Mouse (Mus musculus) forebrain, embryonic 16.5 days (tissue): ENCODE results near the gene Ckap4. TPM values are rescaled to one million over a fixed set of nuclear protein-coding genes. Genes with fewer than 3 reads are reported as not detected.

Experiments
- ATAC-seq: fragments of 200-750 bp; cut with Nextera tagmentation; 2 replicates; pipeline ENCODE4 v1.8.0; 2017; ENCODE audit warnings: mild to moderate bottlenecking, moderate library complexity
- H3K27ac ChIP-seq: fragments of 300-500 bp; sonication (generic); 2 replicates; pipeline ENCODE4 v1.5.1; 2014; ENCODE audit warnings: low read length, control low read depth
- H3K27me3 ChIP-seq: fragments of 300-500 bp; sonication (generic); replicated peaks from 2 replicates; pipeline ENCODE4 v1.6.1; 2014; ENCODE audit warnings: low read length; ENCODE audit not compliant: control insufficient read depth, insufficient read depth
- H3K36me3 ChIP-seq: fragments of 300-500 bp; sonication (generic); 2 replicates; pipeline ENCODE4 v1.6.1; 2014; ENCODE audit not compliant: control insufficient read depth, insufficient read depth
- H3K4me1 ChIP-seq: fragments of 300-500 bp; sonication (generic); replicated peaks from 2 replicates; pipeline ENCODE4 v1.6.1; 2014; ENCODE audit warnings: low read length; ENCODE audit not compliant: control insufficient read depth, insufficient read depth
- H3K4me2 ChIP-seq: fragments of 300-500 bp; sonication (generic); 2 replicates; pipeline ENCODE4 v1.6.1; 2014; ENCODE audit warnings: mild to moderate bottlenecking, low read length, control low read depth
- H3K4me3 ChIP-seq: fragments of 300-500 bp; sonication (generic); replicated peaks from 2 replicates; pipeline ENCODE4 v1.5.1; 2014; ENCODE audit warnings: mild to moderate bottlenecking, low read length, control low read depth
- H3K9ac ChIP-seq: fragments of 300-500 bp; sonication (generic); replicated peaks from 2 replicates; pipeline ENCODE4 v1.6.1; 2014; ENCODE audit warnings: low read depth, low read length, control low read depth
- H3K9me3 ChIP-seq: fragments of 300-500 bp; sonication (generic); 2 replicates; pipeline ENCODE4 v1.6.1; 2016; ENCODE audit warnings: low read length; ENCODE audit not compliant: control insufficient read depth
- WGBS: fragments of 180-500 bp; shearing (Covaris S2); extraction: QIAGEN DNeasy Blood & Tissue Kit; methylation state at CpG from one replicate; pipeline ENCODE4 v1.1.7; 2014; 5-methylcytosine and 5-hydroxymethylcytosine counted together
- polyA plus RNA-seq: library from polyadenylated mRNA; unstranded; fragments of >200 nt; fragmentation: Nextera tagmentation; extraction: Ambion mirVana; gene quantifications from 2 replicates; pipeline ENCODE4 v1.2.1, GENCODE M21; 2015

Gene Ckap4
- polyA plus RNA-seq, 1 experiment from 2014 or later, result 37.5 TPM

DNA sequence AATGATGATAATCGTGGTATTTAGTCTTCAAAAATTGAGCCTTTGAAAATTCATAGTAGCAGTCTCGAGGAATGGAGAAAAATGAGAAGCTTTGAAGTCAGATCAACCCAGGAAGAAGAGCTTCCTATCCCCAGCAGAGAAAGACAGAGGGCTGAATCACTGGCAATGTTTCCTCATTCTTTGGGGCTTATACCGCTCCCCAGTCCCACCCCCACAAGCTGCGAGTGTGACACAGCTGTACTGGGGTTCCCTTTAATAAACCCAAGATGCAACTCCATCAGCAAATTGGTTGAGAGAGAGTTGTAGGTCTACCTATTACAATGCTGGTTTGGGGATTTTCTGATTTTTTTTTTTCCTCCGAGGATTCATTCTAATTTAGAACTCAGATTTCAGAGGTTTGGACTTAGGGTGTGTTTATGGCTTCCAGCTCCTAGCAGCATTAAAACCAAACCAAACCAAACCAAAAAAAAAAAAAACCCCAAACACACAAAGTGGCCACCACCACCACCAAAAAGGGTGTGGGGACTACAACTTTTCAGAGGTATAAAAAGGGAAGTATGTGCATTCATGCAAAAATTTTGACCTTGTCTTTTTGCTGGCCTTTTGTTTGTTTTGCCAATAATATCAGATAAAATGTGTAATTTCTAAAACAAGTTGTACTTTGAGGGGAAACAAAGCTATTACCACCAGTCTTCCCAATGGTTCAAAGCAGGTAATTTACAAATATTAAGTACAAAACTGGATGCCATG, 40.0 kb upstream of the Ckap4 start:
- Histone ChIP-seq H3K4me2 (no peak overlapping the region), H3K36me3 (no peaks in the 10 kb centered on the region), H3K27ac (no peak overlapping the region), H3K4me1 (peaks cover 13% of the 10 kb centered on the region), H3K27me3 (0 out of 2 replicates have a peak, but pooled peaks cover 2% of the 10 kb centered on the region), H3K9me3 (no peaks in the 10 kb centered on the region), H3K4me3 (no peak overlapping the region), H3K9ac (no peak overlapping the region)
- no peak for ATAC-seq
- 71% methylated on average over 5 of the region's 5 CpGs for WGBS

GRCm38 (mm10) chr10:84571052-84571639, 37.3 kb upstream of the Ckap4 start:
- WGBS, result 90% methylated on average over 10 of the region's 10 CpGs
- no peak for ATAC-seq
- H3K4me3 ChIP-seq, result no peak overlapping the region

GRCm38 (mm10) chr10:84564427-84564826, 30.6 kb upstream of the Ckap4 start:
- Histone ChIP-seq H3K9ac (no peak overlapping the region), H3K27me3 (no peaks in the 10 kb centered on the region), H3K4me1 (no peaks in the 10 kb centered on the region), H3K9me3 (no peaks in the 10 kb centered on the region), H3K4me3 (no peak overlapping the region), H3K27ac (no peak overlapping the region), H3K4me2 (no peak overlapping the region), H3K36me3 (no peaks in the 10 kb centered on the region)
- 82% methylated on average over 8 of the region's 8 CpGs for WGBS
- ATAC-seq, result no peak

More at GRCm38 (mm10) chr10:84571052-84571639, 37.3 kb upstream of the Ckap4 start:
- H3K9ac ChIP-seq, result no peak overlapping the region
- no peak overlapping the region for H3K4me2 ChIP-seq
- no peaks in the 10 kb centered on the region for H3K36me3 ChIP-seq
- no peak overlapping the region for H3K27ac ChIP-seq
- H3K4me1 ChIP-seq, result 0 out of 2 replicates have a peak, but pooled peaks cover 3% of the 10 kb centered on the region
- no peaks in the 10 kb centered on the region for H3K27me3 ChIP-seq
- H3K9me3 ChIP-seq, result no peaks in the 10 kb centered on the region

DNA sequence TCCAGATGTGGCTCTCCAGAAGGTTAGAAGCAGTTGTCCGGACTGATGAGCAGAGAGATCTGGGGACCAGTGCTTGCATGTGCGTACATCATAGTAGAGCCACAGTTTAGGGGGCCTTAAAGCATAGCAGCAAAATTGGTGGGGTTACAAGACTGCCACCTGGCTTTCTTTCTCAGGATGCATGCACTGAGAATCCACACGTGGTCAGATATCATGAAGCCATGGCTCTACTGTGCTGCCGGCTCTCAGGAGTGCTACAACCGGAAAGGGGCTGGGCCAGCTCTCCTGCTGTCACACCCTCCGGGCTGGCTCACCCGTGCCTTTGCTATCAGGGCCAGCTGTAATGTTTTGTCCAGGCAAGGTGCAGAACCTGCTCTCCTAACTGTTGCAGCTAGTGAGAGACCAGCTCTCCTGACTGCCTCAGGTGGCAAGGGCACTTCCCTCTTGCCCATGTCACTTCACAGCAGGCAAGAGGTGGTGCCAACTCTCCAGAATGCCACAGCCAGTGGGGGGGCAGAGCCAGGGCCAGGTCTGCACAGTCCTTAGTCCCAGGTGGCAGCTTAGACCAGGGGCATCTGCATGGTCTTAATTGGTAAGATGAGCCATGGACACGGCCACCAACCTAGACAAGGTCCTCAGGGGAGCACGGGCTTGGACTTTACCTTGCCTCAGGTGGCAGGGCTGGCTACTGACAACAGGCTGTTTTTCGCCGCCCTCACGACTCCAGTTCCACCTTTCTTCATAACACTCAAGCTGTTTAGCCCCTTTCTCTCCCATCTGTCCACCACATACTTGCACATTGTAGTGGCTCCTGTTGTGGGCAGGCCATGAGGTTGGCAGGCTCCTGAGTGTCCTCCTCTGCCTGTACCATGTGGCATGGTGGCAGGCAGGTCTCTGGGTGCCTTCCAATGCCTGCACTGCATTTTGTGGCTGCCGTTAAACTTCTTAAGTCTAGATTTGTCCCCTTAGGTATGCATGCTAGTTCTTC, 29.0 kb upstream of the Ckap4 start:
- Histone ChIP-seq H3K9me3 (peaks cover 8% of the 10 kb centered on the region), H3K36me3 (no peaks in the 10 kb centered on the region), H3K27ac (no peak overlapping the region), H3K27me3 (no peaks in the 10 kb centered on the region), H3K4me2 (no peak overlapping the region), H3K9ac (no peak overlapping the region), H3K4me1 (no peaks in the 10 kb centered on the region), H3K4me3 (no peak overlapping the region)
- 76% methylated on average over 13 of the region's 13 CpGs for WGBS
- no peak for ATAC-seq

DNA sequence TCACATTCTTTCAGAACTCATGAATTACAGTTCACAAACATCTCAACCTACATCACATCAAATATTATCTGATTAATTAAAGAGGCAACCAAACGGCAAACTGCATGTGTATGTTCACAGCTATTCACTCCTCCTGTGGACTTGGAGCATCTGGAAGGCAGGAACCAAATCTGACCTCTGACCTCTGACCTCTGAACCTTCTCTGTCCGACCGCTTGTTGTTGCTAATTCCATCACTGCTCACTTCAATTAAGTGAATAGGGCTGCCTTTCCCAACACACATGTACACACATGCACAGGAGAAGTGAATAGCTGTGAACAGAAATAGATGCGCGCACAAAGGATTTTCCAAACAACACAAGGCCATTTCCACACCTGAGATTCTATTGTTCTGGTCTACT, 28.3 kb upstream of the Ckap4 start:
- no peaks in the 10 kb centered on the region for H3K27me3 ChIP-seq
- H3K27ac ChIP-seq, result no peak overlapping the region
- ATAC-seq, result no peak
- H3K9me3 ChIP-seq, result peaks cover 8% of the 10 kb centered on the region
- no peak overlapping the region for H3K4me3 ChIP-seq
- no peak overlapping the region for H3K4me2 ChIP-seq
- H3K9ac ChIP-seq, result no peak overlapping the region
- H3K4me1 ChIP-seq, result no peaks in the 10 kb centered on the region
- WGBS, result 79% methylated on average over 5 of the region's 5 CpGs
- no peaks in the 10 kb centered on the region for H3K36me3 ChIP-seq

DNA sequence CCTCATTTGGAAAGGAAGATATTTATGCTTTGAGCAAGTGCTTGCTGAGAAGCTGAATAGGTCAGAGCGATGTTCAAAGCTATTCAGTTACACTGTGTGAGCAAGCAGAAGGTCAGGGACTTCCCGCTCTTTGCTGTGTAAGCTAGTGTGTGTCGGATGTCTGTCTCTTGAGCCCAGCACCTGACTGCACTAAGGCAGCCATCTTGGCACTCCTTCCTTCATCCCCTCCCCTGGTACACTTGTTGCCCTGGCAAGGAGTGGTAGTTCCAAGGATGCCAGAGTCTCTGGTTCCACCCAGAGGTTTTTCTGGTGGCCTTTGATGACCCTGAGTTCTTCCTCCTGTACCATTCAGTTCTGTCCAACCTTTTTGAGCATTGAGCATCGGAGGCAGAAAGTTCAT, 26.1 kb upstream of the Ckap4 start:
- no peak for ATAC-seq
- Histone ChIP-seq H3K27me3 (no peaks in the 10 kb centered on the region), H3K36me3 (no peaks in the 10 kb centered on the region), H3K9me3 (peaks cover 8% of the 10 kb centered on the region), H3K4me3 (no peak overlapping the region), H3K9ac (no peak overlapping the region), H3K27ac (no peak overlapping the region), H3K4me2 (no peak overlapping the region), H3K4me1 (no peaks in the 10 kb centered on the region)
- 82% methylated on average over 4 of the region's 4 CpGs for WGBS

GRCm38 (mm10) chr10:84558511-84558910, 24.6 kb upstream of the Ckap4 start:
- H3K27ac ChIP-seq, result no peak overlapping the region
- H3K4me3 ChIP-seq, result no peak overlapping the region
- WGBS, result 94% methylated on average over 1 of the region's 1 CpGs
- H3K36me3 ChIP-seq, result no peaks in the 10 kb centered on the region
- H3K4me2 ChIP-seq, result no peak overlapping the region
- H3K27me3 ChIP-seq, result no peaks in the 10 kb centered on the region
- ATAC-seq, result no peak
- no peaks in the 10 kb centered on the region for H3K4me1 ChIP-seq
- H3K9me3 ChIP-seq, result peaks cover 8% of the 10 kb centered on the region
- no peak overlapping the region for H3K9ac ChIP-seq

DNA sequence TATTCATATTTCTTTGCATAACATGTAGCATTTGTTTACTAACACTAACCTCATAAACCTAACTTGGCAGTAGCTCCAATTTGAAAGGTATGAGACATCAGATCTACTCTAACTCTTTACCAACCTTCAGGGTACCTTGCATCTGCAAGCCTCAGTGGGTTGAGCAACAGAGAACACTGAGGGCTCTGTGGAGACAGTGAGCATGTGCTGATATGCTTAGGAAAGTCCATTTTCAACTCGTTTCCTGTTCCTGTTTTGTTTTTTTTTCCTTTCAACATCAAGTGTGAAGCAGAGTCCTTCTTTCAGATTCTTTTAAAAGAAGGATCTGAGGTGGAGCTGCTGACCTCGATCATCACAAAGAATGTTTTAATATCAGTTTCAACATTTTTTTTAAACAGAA, 22.3 kb upstream of the Ckap4 start:
- Histone ChIP-seq H3K9ac (no peak overlapping the region), H3K36me3 (no peaks in the 10 kb centered on the region), H3K27me3 (no peaks in the 10 kb centered on the region), H3K9me3 (peaks cover 8% of the 10 kb centered on the region), H3K4me3 (no peak overlapping the region), H3K27ac (no peak overlapping the region), H3K4me1 (no peaks in the 10 kb centered on the region), H3K4me2 (no peak overlapping the region)
- WGBS, result 73% methylated on average over 2 of the region's 2 CpGs
- ATAC-seq, result no peak
